Mouse (Mus musculus) stomach, embryonic 15.5 days (tissue): ENCODE results near the gene Ap2b1. TPM values are rescaled to one million over a fixed set of nuclear protein-coding genes. Genes with fewer than 3 reads are reported as not detected.
"Not testable (repeated sequence)": the region's sequence is repeated elsewhere in the genome, so short reads cannot be mapped to it uniquely, and the experiment has no call there.

Experiments
- ATAC-seq: fragments of 200-750 bp; cut with Nextera tagmentation; 2 replicates; pipeline ENCODE4 v1.8.0; 2017; ENCODE audit warnings: low read depth, moderate number of reproducible peaks, moderate TSS enrichment; ENCODE audit not compliant: insufficient read depth, low FRiP score
- H3K27ac ChIP-seq: fragments of 300-500 bp; sonication (generic); 2 replicates; pipeline ENCODE4 v1.5.1; 2015; ENCODE audit warnings: mild to moderate bottlenecking, inconsistent platforms
- H3K27me3 ChIP-seq: fragments of 300-500 bp; sonication (generic); replicated peaks from 2 replicates; pipeline ENCODE4 v1.6.1; 2015; ENCODE audit warnings: inconsistent platforms
- H3K36me3 ChIP-seq: fragments of 300-500 bp; sonication (generic); 2 replicates; pipeline ENCODE4 v1.6.1; 2015; ENCODE audit warnings: inconsistent platforms
- H3K4me1 ChIP-seq: fragments of 300-500 bp; sonication (generic); 2 replicates; pipeline ENCODE4 v1.6.1; 2015; ENCODE audit warnings: inconsistent platforms
- H3K4me2 ChIP-seq: fragments of 300-500 bp; sonication (generic); 2 replicates; pipeline ENCODE4 v1.6.1; 2015; ENCODE audit warnings: mild to moderate bottlenecking, inconsistent platforms
- H3K4me3 ChIP-seq: fragments of 300-500 bp; sonication (generic); replicated peaks from 2 replicates; pipeline ENCODE4 v1.5.1; 2015; ENCODE audit warnings: inconsistent platforms
- H3K9ac ChIP-seq: fragments of 300-500 bp; sonication (generic); 2 replicates; pipeline ENCODE4 v1.6.1; 2015; ENCODE audit warnings: inconsistent platforms
- H3K9me3 ChIP-seq: fragments of 300-500 bp; sonication (generic); 2 replicates; pipeline ENCODE4 v1.6.1; 2016; ENCODE audit warnings: inconsistent platforms
- WGBS: fragments of 180-500 bp; shearing (Covaris S2); methylation state at CpG from one replicate; pipeline ENCODE4 v1.1.7; 2015; 5-methylcytosine and 5-hydroxymethylcytosine counted together
- polyA plus RNA-seq: library from polyadenylated mRNA; unstranded; fragments of >200 nt; fragmentation: Nextera tagmentation; extraction: Ambion mirVana; gene quantifications from 2 replicates; pipeline ENCODE4 v1.2.1, GENCODE M21; 2015

Ap2b1 gene
- 42.3 and 53.0 TPM in 2 replicates for polyA plus RNA-seq

DNA sequence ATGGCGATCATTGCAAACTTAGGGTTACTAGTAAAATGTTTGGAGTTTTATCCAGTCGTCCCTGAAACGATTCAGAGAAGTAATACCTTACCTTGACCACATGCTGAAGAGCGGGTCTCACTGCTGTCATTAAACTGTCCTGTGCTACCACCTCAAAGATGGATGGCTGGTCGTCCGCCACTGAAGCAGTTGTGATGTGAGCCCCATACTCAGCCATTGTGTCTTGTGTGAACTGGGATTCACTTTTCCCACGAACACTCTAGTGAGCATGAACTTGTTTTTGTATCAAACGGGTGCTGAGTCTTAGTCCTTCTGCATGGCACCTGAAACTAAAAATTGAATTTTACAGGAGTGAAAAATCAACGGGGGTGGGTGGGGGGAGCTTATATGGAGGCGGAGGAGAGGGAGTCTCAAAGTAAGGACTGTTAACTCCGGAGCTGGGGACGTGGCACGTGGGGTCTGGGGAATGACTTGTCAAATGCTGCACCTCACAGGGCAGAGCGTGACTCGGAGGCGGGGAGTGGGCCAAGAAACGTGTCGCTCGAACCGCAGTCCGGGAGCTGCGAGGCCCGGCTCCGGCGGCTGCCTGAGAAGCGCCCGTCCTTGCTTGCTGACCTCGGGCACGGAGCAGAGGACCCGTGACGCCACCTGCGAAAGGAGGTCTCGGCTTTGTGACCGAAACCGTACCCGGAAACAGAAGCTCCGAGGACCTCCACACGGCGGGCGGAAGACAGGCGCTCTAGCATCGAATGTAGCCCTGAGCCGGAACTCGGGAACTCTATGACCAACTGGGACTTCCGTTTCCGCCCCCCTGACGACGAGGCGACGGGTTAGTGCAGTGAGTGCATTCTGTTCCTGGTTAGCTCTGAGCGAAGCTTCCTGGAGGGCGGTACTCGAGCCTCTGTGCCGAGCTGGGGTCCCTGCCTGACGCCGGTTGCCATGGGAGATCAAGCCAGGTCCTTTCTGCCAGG, at the start of gene Ap2b1:
Gene Ap2b1, plus strand, starts transcription at position 800 of the 971 bp plus-strand sequence.
- Histone ChIP-seq H3K27me3 (no peaks in the 10 kb centered on the region), H3K9ac (peak within 1 kb of the TSS; percentile 81), H3K4me3 (peak within 1 kb of the TSS; percentile 79), H3K36me3 (no peaks in the 10 kb centered on the region), H3K27ac (peak within 1 kb of the TSS; percentile 94), H3K4me2 (peak within 1 kb of the TSS; percentile 60), H3K4me1 (peaks cover 10% of the 10 kb centered on the region), H3K9me3 (no peaks in the 10 kb centered on the region)
- peak; percentile 95 for ATAC-seq
- WGBS = 2% methylated on average over 56 of the region's 56 CpGs

- H3K9ac ChIP-seq, ATAC-seq, H3K27ac ChIP-seq, H3K9me3 ChIP-seq, H3K36me3 ChIP-seq, H3K27me3 ChIP-seq, H3K4me3 ChIP-seq, H3K4me1 ChIP-seq, H3K4me2 ChIP-seq: not testable (repeated sequence)
- 28% methylated on average over 5 of the region's 5 CpGs for WGBS
Observed at GRCm38 (mm10) chr11:83257211-83257610, 41.6 kb upstream of the Ap2b1 start.

DNA sequence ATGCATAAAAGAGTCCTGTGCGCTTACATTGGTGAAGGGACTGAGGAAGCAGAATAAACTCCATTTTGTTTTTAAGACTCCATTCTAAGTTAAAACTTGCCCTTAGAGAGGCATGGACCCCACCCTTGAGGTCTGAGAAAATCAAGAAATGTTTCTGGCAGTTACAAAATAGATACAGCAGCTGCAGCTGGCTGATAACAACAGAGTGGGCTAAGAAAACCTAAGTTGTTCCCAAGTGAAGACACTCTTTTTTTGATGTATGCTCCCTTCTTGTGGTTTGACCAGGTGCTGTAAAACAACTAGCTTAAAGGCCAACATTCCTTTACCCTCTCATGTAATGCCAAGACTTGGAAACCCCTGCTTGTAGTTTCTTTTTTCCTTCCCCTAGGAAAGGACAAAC, 36.2 kb upstream of the Ap2b1 start:
- ATAC-seq = no peak
- no peak overlapping the region for H3K27ac ChIP-seq
- no peaks in the 10 kb centered on the region for H3K9me3 ChIP-seq
- WGBS = 88% methylated on average over 1 of the region's 1 CpGs
- no peaks in the 10 kb centered on the region for H3K27me3 ChIP-seq
- no peaks in the 10 kb centered on the region for H3K36me3 ChIP-seq
- no peak overlapping the region for H3K4me2 ChIP-seq
- H3K9ac ChIP-seq = no peak overlapping the region
- no peaks in the 10 kb centered on the region for H3K4me1 ChIP-seq
- no peak overlapping the region for H3K4me3 ChIP-seq

- 56% methylated on average over 3 of the region's 3 CpGs for WGBS
Observed at GRCm38 (mm10) chr11:83263146-83263545, 35.7 kb upstream of the Ap2b1 start.

GRCm38 (mm10) chr11:83270842-83271150, 28.0 kb upstream of the Ap2b1 start:
- Histone ChIP-seq H3K27me3 (no peaks in the 10 kb centered on the region), H3K4me1 (no peaks in the 10 kb centered on the region), H3K4me2 (peak overlapping the region; percentile 75), H3K27ac (peak overlapping the region; percentile 77; the same call in 1 of the 2 replicates), H3K4me3 (peak overlapping the region; percentile 56), H3K36me3 (no peaks in the 10 kb centered on the region), H3K9ac (peak overlapping the region; percentile 32), H3K9me3 (no peaks in the 10 kb centered on the region)
- 2% methylated on average over 6 of the region's 6 CpGs for WGBS
- peak; percentile 8; the same call in 1 of the 2 replicates for ATAC-seq

More at GRCm38 (mm10) chr11:83263146-83263545, 35.7 kb upstream of the Ap2b1 start:
- no peaks in the 10 kb centered on the region for H3K9me3 ChIP-seq
- no peak for ATAC-seq
- H3K27me3 ChIP-seq = no peaks in the 10 kb centered on the region
- no peaks in the 10 kb centered on the region for H3K36me3 ChIP-seq
- no peak overlapping the region for H3K27ac ChIP-seq
- no peak overlapping the region for H3K4me3 ChIP-seq
- H3K4me2 ChIP-seq = no peak overlapping the region
- H3K4me1 ChIP-seq = no peaks in the 10 kb centered on the region
- no peak overlapping the region for H3K9ac ChIP-seq

GRCm38 (mm10) chr11:83271151-83271950, 27.5 kb upstream of the Ap2b1 start:
- H3K9me3 ChIP-seq = no peaks in the 10 kb centered on the region
- no peaks in the 10 kb centered on the region for H3K4me1 ChIP-seq
- H3K27ac ChIP-seq = peak overlapping the region; percentile 77
- peak; percentile 88 for ATAC-seq
- no peaks in the 10 kb centered on the region for H3K36me3 ChIP-seq
- peak overlapping the region; percentile 32 for H3K9ac ChIP-seq
- H3K4me2 ChIP-seq = peak overlapping the region; percentile 75
- under 1% methylated on average over 26 of the region's 26 CpGs for WGBS
- H3K27me3 ChIP-seq = no peaks in the 10 kb centered on the region
- H3K4me3 ChIP-seq = peak overlapping the region; percentile 56

- Histone ChIP-seq H3K4me3 (no peak overlapping the region), H3K4me1 (no peaks in the 10 kb centered on the region), H3K36me3 (no peaks in the 10 kb centered on the region), H3K9me3 (no peaks in the 10 kb centered on the region), H3K4me2 (no peak overlapping the region), H3K27ac (peak overlapping the region; percentile 44), H3K27me3 (no peaks in the 10 kb centered on the region), H3K9ac (no peak overlapping the region)
- WGBS = 13% methylated on average over 2 of the region's 2 CpGs
- ATAC-seq = no peak
Observed at GRCm38 (mm10) chr11:83271951-83272843, 26.6 kb upstream of the Ap2b1 start.

DNA sequence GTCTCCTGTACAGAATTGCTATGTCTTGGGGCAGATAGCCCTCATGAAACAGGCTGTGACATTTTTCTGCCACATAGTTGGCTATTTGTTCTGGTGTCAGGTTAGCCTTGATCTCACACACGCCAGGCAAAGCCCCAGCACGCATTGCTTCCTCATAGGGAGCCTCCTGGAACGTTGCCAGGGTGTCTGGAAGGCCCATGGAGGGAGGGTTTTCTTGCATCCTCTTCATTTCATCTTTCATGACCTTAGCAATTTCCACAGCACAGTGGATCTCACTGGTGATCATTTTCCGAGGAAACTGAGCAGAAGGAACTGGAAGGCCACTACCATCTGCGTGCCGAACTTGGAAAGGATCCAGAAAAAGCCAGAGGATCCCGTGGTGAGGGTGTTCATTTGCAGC, 22.6 kb upstream of the Ap2b1 start:
- 54% methylated on average over 7 of the region's 7 CpGs for WGBS

GRCm38 (mm10) chr11:83279024-83279423, 19.8 kb upstream of the Ap2b1 start:
- no peak for ATAC-seq
- no peaks in the 10 kb centered on the region for H3K4me1 ChIP-seq
- H3K4me3 ChIP-seq = no peak overlapping the region
- H3K36me3 ChIP-seq = no peaks in the 10 kb centered on the region
- H3K9ac ChIP-seq = no peak overlapping the region
- no peaks in the 10 kb centered on the region for H3K9me3 ChIP-seq
- H3K27me3 ChIP-seq = no peaks in the 10 kb centered on the region
- H3K27ac ChIP-seq = no peak overlapping the region
- no peak overlapping the region for H3K4me2 ChIP-seq
- WGBS = 82% methylated on average over 4 of the region's 4 CpGs

More for the DNA sequence above, 22.6 kb upstream of the Ap2b1 start:
- Histone ChIP-seq H3K9ac (no peak overlapping the region), H3K36me3 (no peaks in the 10 kb centered on the region), H3K9me3 (no peaks in the 10 kb centered on the region), H3K27ac (no peak overlapping the region), H3K4me1 (no peaks in the 10 kb centered on the region), H3K4me2 (no peak overlapping the region), H3K4me3 (no peak overlapping the region), H3K27me3 (no peaks in the 10 kb centered on the region)
- no peak for ATAC-seq

DNA sequence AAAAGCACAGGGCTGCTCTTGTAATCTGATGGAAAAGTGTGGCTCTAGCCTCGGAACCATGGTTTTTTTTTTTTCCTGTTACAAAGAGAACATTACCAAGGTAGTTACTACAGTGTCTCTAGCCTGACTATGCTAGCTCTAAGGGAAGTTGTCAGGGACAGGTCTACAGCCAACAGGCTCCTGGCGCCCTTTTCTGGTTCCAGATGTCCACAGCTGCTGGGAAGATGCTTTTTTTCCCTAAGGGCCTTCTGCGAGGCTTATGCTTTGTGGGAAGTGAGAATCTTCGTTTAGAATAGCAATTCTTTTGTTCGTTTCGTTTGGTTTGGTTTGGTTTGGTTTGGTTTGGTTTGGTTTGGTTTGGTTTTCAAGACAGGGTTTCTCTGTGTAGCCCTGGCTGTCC, 19.1 kb upstream of the Ap2b1 start:
- 63% methylated on average over 6 of the region's 6 CpGs for WGBS
- Histone ChIP-seq H3K4me3 (no peak overlapping the region), H3K4me2 (no peak overlapping the region)

DNA sequence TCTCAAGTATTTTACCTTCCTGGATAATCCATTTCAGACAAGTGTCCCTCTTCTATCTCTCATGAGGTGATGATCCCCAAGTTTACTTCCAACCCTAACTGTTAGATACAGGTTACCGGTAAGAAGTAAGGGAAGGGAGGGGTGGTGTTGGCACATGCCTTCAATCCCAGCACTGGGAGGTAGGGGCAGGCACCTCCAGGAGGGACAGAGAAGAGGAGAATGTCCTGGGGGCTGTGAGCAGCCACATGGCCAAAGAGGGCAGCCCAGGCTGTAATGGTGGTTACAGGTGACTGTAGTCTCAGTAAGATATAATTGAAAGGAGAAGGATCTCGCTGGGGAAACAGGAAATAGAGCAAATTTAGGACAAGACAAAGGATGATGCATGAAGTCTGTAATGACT, 16.7 kb upstream of the Ap2b1 start:
- no peak overlapping the region for H3K4me3 ChIP-seq
- no peak overlapping the region for H3K4me2 ChIP-seq
- no peak overlapping the region for H3K27ac ChIP-seq
- no peak for ATAC-seq
- no peaks in the 10 kb centered on the region for H3K9me3 ChIP-seq
- no peak overlapping the region for H3K9ac ChIP-seq
- no peaks in the 10 kb centered on the region for H3K4me1 ChIP-seq
- no peaks in the 10 kb centered on the region for H3K36me3 ChIP-seq
- 54% methylated on average over 2 of the region's 2 CpGs for WGBS
- no peaks in the 10 kb centered on the region for H3K27me3 ChIP-seq

More for the DNA sequence above, 19.1 kb upstream of the Ap2b1 start:
- Histone ChIP-seq H3K9me3 (no peaks in the 10 kb centered on the region), H3K4me1 (no peaks in the 10 kb centered on the region), H3K36me3 (no peaks in the 10 kb centered on the region), H3K27ac (no peak overlapping the region), H3K27me3 (no peaks in the 10 kb centered on the region), H3K9ac (no peak overlapping the region)
- no peak for ATAC-seq
